Mouse (Mus musculus) C2C12 (cell line): ENCODE data around the gene Kansl1. TPM values are rescaled to one million over a fixed set of nuclear protein-coding genes. Genes with fewer than 3 reads are reported as not detected.
A peak's percentile ranks its signal among the peaks of the same experiment; 100 is the strongest.

ENCODE experiments used
- H3K27me3 ChIP-seq: one replicate; pipeline ENCODE4 v1.6.1; 2011; ENCODE audit not compliant: control insufficient read depth, insufficient read depth, insufficient read length
- H3K36me3 ChIP-seq: one replicate; pipeline ENCODE4 v1.6.1; 2011; ENCODE audit not compliant: control insufficient read depth, insufficient read depth
- H3K4me3 ChIP-seq: one replicate; pipeline ENCODE4 v1.5.1; 2011; ENCODE audit warnings: mild to moderate bottlenecking, control low read depth; ENCODE audit not compliant: poor library complexity, insufficient read depth, severe bottlenecking
- H3K79me2 ChIP-seq: one replicate; pipeline ENCODE4 v1.6.1; 2011; ENCODE audit not compliant: control insufficient read depth, insufficient read depth
- H3K79me3 ChIP-seq: one replicate; pipeline ENCODE4 v1.6.1; 2011; ENCODE audit warnings: low read depth, control low read depth
- H3ac ChIP-seq: one replicate; pipeline ENCODE3; 2011; ENCODE audit warnings: low read depth; ENCODE audit not compliant: control insufficient read depth, insufficient read length
- CEBPB ChIP-seq: IDR thresholded peaks from one replicate; pipeline ENCODE4 v1.6.1; 2011; ENCODE audit warnings: low read depth, mild to moderate bottlenecking, control low read depth, moderate library complexity
- CTCF ChIP-seq: IDR thresholded peaks from one replicate; pipeline ENCODE4 v1.5.1; 2011; ENCODE audit not compliant: control insufficient read depth, insufficient read depth, insufficient read length
- FOSL1 ChIP-seq: IDR thresholded peaks from one replicate; pipeline ENCODE4 v1.8.0; 2011; ENCODE audit warnings: mild to moderate bottlenecking, low read length; ENCODE audit not compliant: poor library complexity, insufficient read depth, severe bottlenecking
- MAX ChIP-seq: IDR thresholded peaks from one replicate; pipeline ENCODE4 v1.6.1; 2011; ENCODE audit warnings: mild to moderate bottlenecking, control low read depth
- MYOD1 ChIP-seq: IDR thresholded peaks from one replicate; pipeline ENCODE4 v1.6.1; 2011; ENCODE audit warnings: low read depth; ENCODE audit not compliant: control insufficient read depth, insufficient read length
- MYOG ChIP-seq: IDR thresholded peaks from one replicate; pipeline ENCODE4 v1.6.1; 2011; ENCODE audit not compliant: control insufficient read depth, insufficient read length; ENCODE audit errors: extremely low read depth
- USF1 ChIP-seq: IDR thresholded peaks from one replicate; pipeline ENCODE4 v1.6.1; 2011; ENCODE audit warnings: low read depth, mild to moderate bottlenecking, control low read depth, moderate library complexity
- polyA plus RNA-seq: library from polyadenylated mRNA; unstranded; fragments of >200 nt; fragmentation: generic; extraction: Trizol; gene quantifications from one replicate; pipeline ENCODE4 v1.2.1, GENCODE M21; 2012; ENCODE audit warnings: missing spikeins

Gene Kansl1
- polyA plus RNA-seq, 1 experiment: 14.5 TPM

GRCm38 (mm10) chr11:104376291-104376690 is 92.4 kb downstream of the Kansl1 start:
- no peaks in the 10 kb centered on the region for H3K27me3 ChIP-seq
- TF ChIP-seq MAX (no peak), USF1 (no peak)

GRCm38 (mm10) chr11:104367486-104368190 is 101.0 kb downstream of the Kansl1 start:
- no peaks in the 10 kb centered on the region for H3K27me3 ChIP-seq
- no peak overlapping the region for H3K4me3 ChIP-seq
- peaks cover 58% of the 10 kb centered on the region for H3K36me3 ChIP-seq
- no peak overlapping the region for H3ac ChIP-seq
- no peak for TF ChIP-seq CTCF
- TF ChIP-seq FOSL1: no peak
- no peak for TF ChIP-seq MYOG
- no peak for TF ChIP-seq USF1
- TF ChIP-seq MAX: no peak
- no peak for TF ChIP-seq MYOD1
- no peak for TF ChIP-seq CEBPB
- H3K79me2 ChIP-seq: peaks cover 77% of the 10 kb centered on the region
- H3K79me3 ChIP-seq: peaks cover 27% of the 10 kb centered on the region

More at GRCm38 (mm10) chr11:104376291-104376690, 92.4 kb downstream of the Kansl1 start:
- H3K79me2 ChIP-seq: peaks cover 93% of the 10 kb centered on the region
- peaks cover 60% of the 10 kb centered on the region for H3K36me3 ChIP-seq
- H3K4me3 ChIP-seq: no peak overlapping the region
- peaks cover 50% of the 10 kb centered on the region for H3K79me3 ChIP-seq
- no peak overlapping the region for H3ac ChIP-seq

- Histone ChIP-seq H3K4me3 (no peak overlapping the region), H3K79me2 (peaks cover 64% of the 10 kb centered on the region), H3K36me3 (peaks cover 44% of the 10 kb centered on the region), H3K27me3 (no peaks in the 10 kb centered on the region), H3ac (no peak overlapping the region), H3K79me3 (peaks cover 27% of the 10 kb centered on the region)
- TF ChIP-seq FOSL1 (peak; percentile 93), CTCF (no peak), USF1 (no peak), CEBPB (no peak), MAX (no peak), MYOD1 (no peak), MYOG (no peak)
Observed at GRCm38 (mm10) chr11:104363823-104364600, 104.6 kb downstream of the Kansl1 start.

- peaks cover 32% of the 10 kb centered on the region for H3K79me3 ChIP-seq
- no peak for TF ChIP-seq MAX
- no peak for TF ChIP-seq MYOG
- TF ChIP-seq FOSL1: no peak
- no peak for TF ChIP-seq USF1
- TF ChIP-seq MYOD1: no peak
- no peak for TF ChIP-seq CTCF
- TF ChIP-seq CEBPB: no peak
- no peak overlapping the region for H3ac ChIP-seq
- H3K79me2 ChIP-seq: peaks cover 64% of the 10 kb centered on the region
- no peak overlapping the region for H3K4me3 ChIP-seq
- H3K27me3 ChIP-seq: no peaks in the 10 kb centered on the region
- H3K36me3 ChIP-seq: peaks cover 33% of the 10 kb centered on the region
Observed at GRCm38 (mm10) chr11:104362704-104363103, 106.0 kb downstream of the Kansl1 start.

GRCm38 (mm10) chr11:104361790-104362189 is 106.9 kb downstream of the Kansl1 start:
- TF ChIP-seq CEBPB (peak; percentile 35), MYOD1 (peak; percentile 34), MAX (peak; percentile 49), FOSL1 (peak; percentile 90), CTCF (no peak), MYOG (no peak), USF1 (no peak)
- peaks cover 42% of the 10 kb centered on the region for H3K36me3 ChIP-seq
- no peak overlapping the region for H3ac ChIP-seq
- no peak overlapping the region for H3K4me3 ChIP-seq
- peaks cover 65% of the 10 kb centered on the region for H3K79me2 ChIP-seq
- no peaks in the 10 kb centered on the region for H3K27me3 ChIP-seq
- H3K79me3 ChIP-seq: peaks cover 32% of the 10 kb centered on the region
